Mouse (Mus musculus) regulatory T cell (primary cell): ENCODE measurements around the gene Adprhl2.

Experiments
- in situ Hi-C: fragments of 300-600 bp; cut with MboI, MseI; formaldehyde crosslinking; loops from one replicate; pipeline ENCODE4 v1.15.1; 2025; ENCODE audit warnings: high pct_unique_total_duplicates

Adprhl2 gene

DNA sequence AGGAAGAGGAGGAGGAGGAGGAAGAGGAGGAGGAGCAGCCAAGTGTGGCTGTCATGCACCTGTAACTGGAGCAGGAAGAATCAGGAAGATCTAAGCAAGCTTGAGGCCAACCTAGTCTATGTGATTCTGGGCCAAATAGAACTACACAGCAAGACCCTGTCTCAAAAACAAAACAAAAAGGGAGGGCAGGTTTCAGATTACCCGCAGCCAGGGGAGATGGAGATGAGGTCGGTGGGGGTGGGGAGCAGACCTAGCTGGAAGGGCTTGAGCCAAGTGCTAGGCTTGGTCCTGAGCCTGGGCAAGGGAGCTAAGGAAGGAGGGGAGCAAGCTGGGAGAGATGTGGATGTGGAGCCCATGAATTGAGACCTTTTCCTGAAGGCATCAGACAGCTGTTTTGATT lies 14.7 kb downstream of the Adprhl2 start:
- in situ Hi-C loops = loop anchor here (5.0 kb wide), 1 partner anchor 75 kb away; no protein-coding TSS in a partner anchor

GRCm38 (mm10) chr4:126306058-126306457 lies 15.4 kb downstream of the Adprhl2 start:
- in situ Hi-C loops = loop anchor here (5.0 kb wide), 1 partner anchor 74 kb away; no protein-coding TSS in a partner anchor

GRCm38 (mm10) chr4:126305428-126305827 lies 16.1 kb downstream of the Adprhl2 start:
- in situ Hi-C loops = loop anchor here (5.0 kb wide), 1 partner anchor 73 kb away; no protein-coding TSS in a partner anchor

- in situ Hi-C loops = no loop called here
Measured at GRCm38 (mm10) chr4:126303877-126304276, 17.6 kb downstream of the Adprhl2 start.

GRCm38 (mm10) chr4:126301584-126302309 lies 19.8 kb downstream of the Adprhl2 start:
- in situ Hi-C loops = no loop called here

- in situ Hi-C loops = no loop called here
Measured at GRCm38 (mm10) chr4:126300916-126301583, 20.5 kb downstream of the Adprhl2 start.

DNA sequence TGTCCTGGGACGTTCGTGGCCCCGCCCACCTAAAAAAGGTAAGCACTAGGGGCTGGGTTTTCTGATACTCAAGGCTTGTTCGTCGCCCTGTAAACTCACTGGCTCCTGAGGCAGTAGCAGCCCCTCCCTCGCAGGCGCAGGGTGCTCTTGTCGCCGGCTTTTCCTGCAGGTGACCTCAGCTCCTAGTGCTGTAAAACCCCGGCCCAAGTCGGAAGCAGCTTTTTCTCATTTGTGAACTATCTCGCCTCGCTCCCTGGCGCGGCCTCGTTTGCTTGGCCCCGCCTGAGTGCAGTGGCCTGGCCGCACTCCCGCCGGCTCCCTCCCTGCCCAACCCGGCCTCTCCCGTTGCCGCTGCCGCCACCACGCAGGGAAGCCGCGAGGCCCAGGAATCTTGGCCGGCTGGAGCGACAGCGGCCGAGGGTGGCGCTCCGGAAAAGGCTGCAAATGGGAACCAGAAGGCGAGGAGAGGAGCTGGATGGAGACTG lies 24.8 kb downstream of the Adprhl2 start:
- in situ Hi-C loops = no loop called here

DNA sequence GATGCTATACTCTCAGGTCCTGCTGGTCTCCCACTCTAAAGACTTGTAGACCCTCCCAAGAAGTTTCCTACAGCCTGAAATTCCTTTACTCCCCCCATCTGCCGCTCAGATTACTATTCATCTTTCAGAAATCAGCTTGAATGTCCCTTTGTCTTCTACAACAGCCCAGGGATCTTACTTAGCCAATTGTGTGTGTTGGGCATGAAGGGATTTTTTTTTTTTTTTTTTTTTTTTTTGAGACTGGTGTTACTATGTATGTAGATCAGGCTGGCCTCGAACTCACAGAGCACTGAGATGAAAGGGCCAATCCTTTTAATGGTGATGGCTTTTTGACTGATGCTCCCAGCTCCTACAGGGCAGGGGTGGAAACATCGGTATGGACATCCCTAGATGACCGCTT lies 25.6 kb downstream of the Adprhl2 start:
- in situ Hi-C loops = no loop called here

DNA sequence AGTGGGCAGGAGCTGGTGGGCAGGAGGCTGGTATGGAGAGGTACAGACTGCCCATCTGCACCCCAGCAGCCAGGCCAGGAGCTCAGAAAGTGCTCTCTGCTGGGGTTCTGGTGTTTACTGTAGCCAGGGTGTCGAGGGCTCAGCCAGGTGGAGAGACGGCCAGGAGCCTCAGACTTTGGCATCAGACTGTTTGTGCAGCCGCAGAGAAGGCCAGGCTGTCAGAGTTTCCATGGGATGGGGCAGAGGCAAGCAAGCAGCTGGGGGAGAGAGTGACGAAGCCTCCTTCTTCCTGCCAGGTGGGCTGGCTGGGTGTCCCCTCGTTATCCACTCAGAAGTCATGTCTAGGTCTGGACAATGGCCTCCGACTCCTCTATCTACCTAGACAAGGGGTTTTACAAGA lies 26.4 kb downstream of the Adprhl2 start:
- in situ Hi-C loops = no loop called here

GRCm38 (mm10) chr4:126291196-126291595 lies 30.3 kb downstream of the Adprhl2 start:
- in situ Hi-C loops = no loop called here

DNA sequence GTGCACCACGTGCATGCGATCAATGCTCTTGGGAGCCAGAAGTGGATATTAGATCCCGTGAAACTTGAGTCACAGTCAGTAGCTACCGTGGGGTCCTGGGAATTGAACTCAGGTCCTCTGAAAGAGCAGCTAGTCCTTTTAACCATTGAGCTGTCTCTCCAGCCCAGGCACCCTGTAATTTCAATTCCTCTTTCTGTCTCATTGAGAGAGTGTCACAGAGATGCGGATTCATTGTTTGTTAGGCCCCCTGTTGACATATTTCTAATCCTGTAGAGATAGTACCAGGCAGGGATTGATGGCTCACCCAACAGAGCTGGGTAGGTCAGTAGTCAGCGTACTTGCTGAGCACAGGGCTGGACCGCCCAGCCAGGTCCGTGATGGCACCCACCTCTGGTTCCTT lies 31.2 kb downstream of the Adprhl2 start:
- in situ Hi-C loops = no loop called here

DNA sequence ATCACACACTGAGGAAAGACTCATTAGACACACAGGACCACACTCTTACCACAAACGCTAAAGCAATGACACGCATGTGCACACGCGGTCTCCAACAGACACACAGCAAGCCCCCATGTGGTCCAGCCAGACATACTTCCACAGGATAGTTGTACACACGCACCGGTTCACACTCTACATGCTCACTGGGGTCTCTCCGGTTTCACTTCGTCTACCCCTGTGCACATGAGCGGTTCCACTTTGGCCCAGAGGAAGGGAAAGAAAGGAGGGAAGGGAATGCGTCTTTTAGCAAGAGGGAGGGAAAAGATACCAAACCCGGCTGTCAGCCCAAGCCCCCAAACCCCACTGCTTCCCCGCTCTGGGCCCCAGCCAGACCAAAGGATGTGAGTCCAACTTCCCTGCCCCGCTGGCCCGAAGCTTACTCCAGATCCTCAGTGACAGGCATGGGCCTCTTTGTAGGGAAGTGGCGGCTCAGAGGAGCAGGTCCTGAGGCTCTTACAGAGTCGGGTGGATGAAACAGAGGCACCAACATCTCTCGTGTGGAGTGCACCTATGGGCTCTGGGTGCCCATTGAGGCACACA lies 33.3 kb downstream of the Adprhl2 start:
- in situ Hi-C loops = no loop called here

DNA sequence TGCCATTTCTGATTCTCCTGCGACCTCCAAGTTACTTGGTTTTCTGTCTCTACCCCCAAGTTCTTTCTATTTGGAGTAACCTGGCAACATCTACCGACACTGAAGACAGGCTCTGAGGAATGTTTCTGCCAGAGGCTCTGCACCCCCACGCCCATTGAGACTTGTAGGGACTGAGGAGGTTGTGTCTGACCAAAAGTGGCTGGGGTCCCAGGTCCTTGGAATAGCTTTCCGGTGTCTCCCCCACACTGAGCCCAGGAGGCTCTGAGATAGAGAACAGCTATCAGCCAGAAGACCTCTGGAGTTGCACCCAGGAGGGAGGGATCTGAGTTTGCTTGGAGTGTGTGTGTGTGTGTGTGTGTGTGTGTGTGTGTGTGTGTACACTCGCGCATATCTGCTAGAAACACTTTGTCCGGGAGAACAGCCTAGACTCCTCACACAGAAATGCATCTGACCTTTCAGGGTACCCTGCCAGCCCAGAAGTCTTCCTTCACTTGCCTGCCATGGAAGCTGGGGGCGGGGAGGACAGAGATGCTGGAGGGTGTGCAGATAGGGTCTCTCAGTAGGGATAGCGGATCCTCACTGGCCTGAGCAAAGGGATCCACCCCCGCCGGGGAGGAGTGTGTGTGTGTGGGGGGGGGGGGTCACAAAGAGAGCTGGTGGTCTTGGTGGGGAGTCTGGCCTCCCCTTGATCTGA lies 34.1 kb downstream of the Adprhl2 start:
- in situ Hi-C loops = no loop called here

GRCm38 (mm10) chr4:126286492-126286891 lies 35.0 kb downstream of the Adprhl2 start, which contains the start of gene Col8a2:
Col8a2 (plus strand) TSS chr4:126286793.
- in situ Hi-C loops = no loop called here

DNA sequence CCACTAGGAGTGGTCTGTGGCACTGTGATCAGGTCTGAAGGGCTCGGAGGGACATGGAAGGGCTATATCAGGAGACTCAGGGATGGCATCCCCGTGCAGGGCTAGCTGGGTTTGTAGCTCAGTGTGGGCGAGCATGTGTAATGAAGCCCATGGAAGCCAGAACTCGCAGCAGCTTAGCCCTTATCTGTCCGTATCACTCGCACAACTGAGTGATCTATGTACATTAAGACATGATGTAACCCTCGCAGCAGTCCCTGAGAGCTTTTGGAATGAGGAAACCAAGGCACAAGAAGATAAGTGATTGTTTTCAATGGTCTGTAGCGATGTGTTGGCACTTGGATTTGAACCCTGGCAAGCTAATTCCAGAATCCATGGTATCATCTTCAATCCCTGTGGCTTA lies 37.9 kb downstream of the Adprhl2 start:
- in situ Hi-C loops = no loop called here

GRCm38 (mm10) chr4:126281706-126282105 lies 39.8 kb downstream of the Adprhl2 start:
- in situ Hi-C loops = no loop called here

DNA sequence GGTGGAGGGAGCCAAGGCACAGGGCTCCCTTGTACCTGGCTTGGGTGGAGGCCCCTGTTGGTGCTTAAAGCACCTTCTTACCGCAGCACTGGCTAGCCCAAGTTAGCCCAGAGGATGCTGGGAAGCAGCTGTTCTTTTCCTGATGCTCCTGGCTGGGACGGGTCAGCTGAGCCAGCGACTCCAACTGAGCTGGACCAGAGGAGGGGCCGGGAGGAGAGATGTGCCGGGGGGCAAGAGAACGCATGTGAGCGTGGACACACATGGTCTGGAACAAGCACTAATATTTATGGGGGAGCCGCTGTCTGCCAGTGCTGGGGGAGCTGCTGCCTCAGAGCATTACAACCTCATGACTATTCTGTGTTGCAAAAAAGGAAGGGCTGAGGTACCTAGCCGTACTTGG lies 42.5 kb downstream of the Adprhl2 start:
- in situ Hi-C loops = no loop called here

DNA sequence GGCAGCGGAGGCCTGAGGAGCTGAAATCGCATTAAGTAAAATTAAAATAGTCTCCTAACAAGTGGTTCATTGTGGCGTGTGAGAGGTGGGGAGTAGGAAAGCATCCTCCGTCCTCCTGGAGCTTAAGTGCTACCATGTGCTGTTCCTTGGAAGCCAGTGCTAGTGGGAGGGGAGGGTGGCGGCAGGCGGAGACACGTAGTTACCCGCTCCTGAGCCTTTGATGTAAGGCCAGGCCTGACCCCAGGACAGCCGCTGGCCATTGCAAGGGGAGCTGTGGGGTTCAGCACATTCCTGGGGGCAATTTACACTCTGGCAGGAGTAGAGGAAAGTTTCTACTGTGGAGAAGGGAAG lies 43.0 kb downstream of the Adprhl2 start:
- in situ Hi-C loops = no loop called here

GRCm38 (mm10) chr4:126277906-126278564 lies 43.5 kb downstream of the Adprhl2 start:
- in situ Hi-C loops = no loop called here

DNA sequence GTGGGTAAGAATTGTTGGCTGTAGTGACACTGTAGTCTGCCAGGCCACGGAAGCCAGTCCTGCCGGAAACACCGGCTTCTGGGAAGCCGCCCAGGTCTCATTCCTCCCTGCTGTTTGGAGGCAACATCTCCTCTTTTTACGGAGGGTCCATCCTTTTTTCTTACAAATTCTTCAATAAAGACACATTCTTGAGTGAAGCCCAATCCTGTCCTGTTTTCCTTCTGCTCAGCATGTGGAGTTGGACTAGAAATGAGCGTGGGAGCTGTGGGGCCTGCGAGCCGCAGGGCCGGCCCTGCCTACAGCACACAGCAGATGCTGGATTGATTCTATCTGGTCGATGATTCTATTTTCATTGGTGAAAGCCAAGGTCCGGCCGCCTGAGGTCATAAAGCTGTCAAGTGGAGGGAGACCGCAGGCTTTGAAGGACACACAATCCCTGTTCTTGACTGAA lies 45.8 kb downstream of the Adprhl2 start:
- in situ Hi-C loops = no loop called here

GRCm38 (mm10) chr4:126275081-126275480 lies 46.4 kb downstream of the Adprhl2 start:
- in situ Hi-C loops = no loop called here
